Mouse (Mus musculus) gastrocnemius, postnatal 14 days (tissue): ENCODE data around the gene Txndc16. TPM values are rescaled to one million over a fixed set of nuclear protein-coding genes. Genes with fewer than 3 reads are reported as not detected.

Experiments
- DNase-seq: peaks from one replicate; pipeline ENCODE4 v3.0.0; 2021; ENCODE audit warnings: mixed read lengths
- intact Hi-C: fragments of 180-260 bp; cut with DNase I; formaldehyde crosslinking; loops from one replicate; pipeline ENCODE4 v1.15.1; 2025; ENCODE audit warnings: low total_unique reads
- long read RNA-seq, 2 experiments: library from polyadenylated mRNA; stranded (forward); transcript quantifications; one replicate each; pipeline ENCODE4 v2.0.0; 2021
- total RNA-seq, 2 experiments: library from RNA; stranded (reverse); gene quantifications; 2 replicates each; pipeline ENCODE4 v1.2.3; 2021

The Txndc16 gene
- total RNA-seq = 1 to 10 TPM; 7.6 to 8.2 TPM
- long read RNA-seq, experiment 1, full-length matches to known transcripts = 5 of 9 reads
- long read RNA-seq, experiment 1, partial matches to known transcripts = 1 of 9 reads
- long read RNA-seq, experiment 1, other reads (novel, unspliced or antisense) = 3 of 9 reads
- long read RNA-seq, experiment 2, full-length matches to known transcripts = 7 of 13 reads
- long read RNA-seq, experiment 2, partial matches to known transcripts = 1 of 13 reads
- long read RNA-seq, experiment 2, other reads (novel, unspliced or antisense) = 5 of 13 reads

GRCm38 (mm10) chr14:45220090-45220956 lies at the start of gene Txndc16:
TSS of gene Txndc16 (minus strand) at chr14:45220328.
- peak; percentile 74 for DNase-seq
- intact Hi-C loops = no loop called here

GRCm38 (mm10) chr14:45263831-45264592 lies 43.9 kb upstream of the Txndc16 start:
- intact Hi-C loops = no loop called here
- no peak for DNase-seq

GRCm38 (mm10) chr14:45251548-45252076 lies 31.5 kb upstream of the Txndc16 start:
- intact Hi-C loops = no loop called here

GRCm38 (mm10) chr14:45241613-45242012 lies 21.5 kb upstream of the Txndc16 start:
- intact Hi-C loops = no loop called here
- no peak for DNase-seq

More at GRCm38 (mm10) chr14:45251548-45252076, 31.5 kb upstream of the Txndc16 start:
- no peak for DNase-seq

- intact Hi-C loops = no loop called here
- DNase-seq = no peak
Measured at GRCm38 (mm10) chr14:45239042-45239441, 18.9 kb upstream of the Txndc16 start.

GRCm38 (mm10) chr14:45220957-45221630 lies 966 bp upstream of the Txndc16 start:
- no peak for DNase-seq
- intact Hi-C loops = no loop called here

- intact Hi-C loops = no loop called here
- peak; percentile 99 for DNase-seq
Measured at GRCm38 (mm10) chr14:45219281-45220089, 643 bp downstream of the Txndc16 start, which contains the start of gene Gpr137c. TSS of gene Gpr137c (plus strand) at chr14:45219717.

- no peak for DNase-seq
- intact Hi-C loops = no loop called here
Measured at GRCm38 (mm10) chr14:45217693-45218092, 2.4 kb downstream of the Txndc16 start.

GRCm38 (mm10) chr14:45216711-45217340 lies 3.3 kb downstream of the Txndc16 start:
- no peak for DNase-seq
- intact Hi-C loops = no loop called here

GRCm38 (mm10) chr14:45211431-45211830 lies 8.7 kb downstream of the Txndc16 start:
- intact Hi-C loops = no loop called here
- DNase-seq = no peak

GRCm38 (mm10) chr14:45210683-45211082 lies 9.4 kb downstream of the Txndc16 start:
- intact Hi-C loops = no loop called here

GRCm38 (mm10) chr14:45200607-45201006 lies 19.5 kb downstream of the Txndc16 start:
- intact Hi-C loops = no loop called here
- no peak for DNase-seq

More at GRCm38 (mm10) chr14:45210683-45211082, 9.4 kb downstream of the Txndc16 start:
- DNase-seq = no peak

- no peak for DNase-seq
- intact Hi-C loops = no loop called here
Measured at GRCm38 (mm10) chr14:45190999-45191398, 29.1 kb downstream of the Txndc16 start.

- intact Hi-C loops = no loop called here
- DNase-seq = no peak
Measured at GRCm38 (mm10) chr14:45181611-45182010, 38.5 kb downstream of the Txndc16 start.

- intact Hi-C loops = no loop called here
- DNase-seq = no peak
Measured at GRCm38 (mm10) chr14:45179606-45180005, 40.5 kb downstream of the Txndc16 start.

GRCm38 (mm10) chr14:45179186-45179585 lies 40.9 kb downstream of the Txndc16 start:
- DNase-seq = no peak
- intact Hi-C loops = no loop called here

- DNase-seq = no peak
- intact Hi-C loops = no loop called here
Measured at GRCm38 (mm10) chr14:45175012-45175740, 45.0 kb downstream of the Txndc16 start.
